Mouse (Mus musculus) ES-E14 (cell line): ENCODE results near the gene Ephx1. TPM values are rescaled to one million over a fixed set of nuclear protein-coding genes. Genes with fewer than 3 reads are reported as not detected.

Experiments used
- DNase-seq: peaks from one replicate; pipeline ENCODE4 v3.0.0-alpha.2; 2013; ENCODE audit warnings: low read depth, low spot score
- H3K27ac ChIP-seq: 2 replicates; pipeline ENCODE4 v1.5.1; 2012; ENCODE audit warnings: low read depth, mild to moderate bottlenecking, low read length, moderate library complexity, mixed read lengths; ENCODE audit not compliant: poor library complexity, insufficient read depth, severe bottlenecking
- H3K36me3 ChIP-seq: 2 replicates; pipeline ENCODE4 v1.6.1; 2012; ENCODE audit warnings: mild to moderate bottlenecking, low read length, moderate library complexity, mixed read lengths; ENCODE audit not compliant: control insufficient read depth, poor library complexity, insufficient read depth, severe bottlenecking
- H3K4me1 ChIP-seq, 2 experiments: fragments of 150-350 bp in 1 of 2; sonication (generic) in 1 of 2; 2 replicates each; pipeline ENCODE4 v1.6.1; 2012; ENCODE audit warnings: low read length in 2 of 2, mild to moderate bottlenecking in 1 of 2, mixed read lengths in 1 of 2; ENCODE audit not compliant: control insufficient read depth in 2 of 2, insufficient read depth in 2 of 2, poor library complexity in 1 of 2
- H3K4me3 ChIP-seq, 2 experiments: fragments of 150-350 bp in 1 of 2; sonication (generic) in 1 of 2; 2 replicates each; pipeline ENCODE4 v1.5.1; 2012; ENCODE audit warnings: low read length in 2 of 2, low read depth in 1 of 2, mild to moderate bottlenecking in 1 of 2, mixed read lengths in 1 of 2; ENCODE audit not compliant: insufficient read depth in 1 of 2, poor library complexity in 1 of 2, severe bottlenecking in 1 of 2
- H3K9ac ChIP-seq: 2 replicates; pipeline ENCODE4 v1.6.1; 2012; ENCODE audit warnings: low read depth, mild to moderate bottlenecking, low read length, mixed read lengths; ENCODE audit not compliant: poor library complexity, insufficient read depth, severe bottlenecking
- H3K9me3 ChIP-seq: fragments of 150-350 bp; sonication (generic); 2 replicates; pipeline ENCODE4 v1.6.1; 2012; ENCODE audit warnings: low read depth, mild to moderate bottlenecking, low read length; ENCODE audit not compliant: control insufficient read depth, insufficient read depth
- CHD2 ChIP-seq: IDR thresholded peaks from 2 replicates; pipeline ENCODE4 v1.6.1; 2014; ENCODE audit warnings: mild to moderate bottlenecking, low read depth, low read length, inconsistent platforms
- HCFC1 ChIP-seq: IDR thresholded peaks from 2 replicates; pipeline ENCODE4 v1.6.1; 2012; ENCODE audit warnings: low read length, inconsistent platforms, borderline replicate concordance; ENCODE audit not compliant: insufficient read depth
- MAFK ChIP-seq: IDR thresholded peaks from 2 replicates; pipeline ENCODE4 v1.6.1; 2014; ENCODE audit warnings: mild to moderate bottlenecking, low read depth, low read length, inconsistent platforms; ENCODE audit not compliant: insufficient read depth
- ZC3H11A ChIP-seq: IDR thresholded peaks from 2 replicates; pipeline ENCODE4 v1.6.1; 2012; ENCODE audit warnings: low read depth, mild to moderate bottlenecking, inconsistent platforms, low read length, borderline replicate concordance
- ZNF384 ChIP-seq: IDR thresholded peaks from 2 replicates; pipeline ENCODE4 v1.6.1; 2012; ENCODE audit warnings: low read depth, low read length, inconsistent platforms
- in situ Hi-C, 2 experiments: fragments of 600-800 bp; cut with MboI; formaldehyde crosslinking; loops; one replicate each; pipeline ENCODE4 v1.15.1; 2025; ENCODE audit warnings: low sequenced_read_pairs in 2 of 2, inconsistent platforms in 1 of 2; ENCODE audit not compliant: unreplicated experiment in 2 of 2
- total RNA-seq: library from RNA; depleted of rRNA; stranded (reverse); fragments of 300-350 nt; gene quantifications from 2 replicates; pipeline ENCODE4 v1.2.3, GENCODE M21; 2012

Ephx1 gene
- total RNA-seq, 1 experiment = 12.5 TPM

DNA sequence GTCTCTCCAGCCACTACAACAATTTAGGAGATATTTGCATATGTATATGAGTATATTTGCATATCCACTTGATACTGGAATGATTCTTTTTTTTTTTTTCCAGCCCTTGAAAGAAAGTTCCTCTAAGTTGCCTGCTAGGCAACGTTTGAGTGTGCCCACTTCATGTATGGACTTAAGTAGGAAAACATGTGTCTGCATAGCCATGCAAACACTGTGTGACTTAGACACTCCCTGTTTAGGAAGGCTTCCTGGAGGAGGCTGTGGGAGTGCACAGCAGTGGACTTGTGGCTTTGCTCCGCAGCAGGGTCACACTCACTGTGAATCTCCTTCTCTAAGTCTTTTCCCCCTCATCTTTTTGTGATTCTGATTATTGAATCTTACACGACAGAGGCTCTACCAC lies 61.9 kb downstream of the Ephx1 start:
- H3K9ac ChIP-seq = no peak overlapping the region
- H3K36me3 ChIP-seq = peaks cover 23% of the 10 kb centered on the region; the same call in 1 of the 2 replicates
- no peaks in the 10 kb centered on the region for H3K9me3 ChIP-seq
- no peak for DNase-seq
- in situ Hi-C loops = no loop called here
- no peak overlapping the region for H3K4me3 ChIP-seq
- no peak for TF ChIP-seq HCFC1
- no peak for TF ChIP-seq CHD2
- TF ChIP-seq MAFK = no peak
- TF ChIP-seq ZNF384 = no peak
- TF ChIP-seq ZC3H11A = no peak
- no peak overlapping the region for H3K27ac ChIP-seq
- H3K4me1 ChIP-seq = peaks cover 1 to 10% of the 10 kb centered on the region in 2 experiments; a peak in 1 of 4 replicates

DNA sequence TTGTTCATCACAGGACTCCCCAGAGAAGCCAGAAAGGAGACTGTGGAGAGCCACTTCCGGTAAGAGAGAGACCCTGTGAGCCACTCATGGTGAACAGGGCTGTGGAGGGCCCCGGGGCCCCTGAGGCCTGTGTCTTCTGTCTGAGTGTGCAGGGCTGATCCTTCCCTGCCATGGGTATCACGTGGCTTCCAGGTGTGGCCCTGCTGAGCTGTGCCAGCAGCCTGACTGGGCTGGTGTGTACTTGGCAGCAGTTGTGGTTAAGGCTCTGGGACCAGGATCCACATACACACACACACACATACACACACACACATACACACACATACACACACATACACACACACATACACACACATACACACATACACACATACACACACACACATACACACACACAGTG lies 62.7 kb downstream of the Ephx1 start:
- Histone ChIP-seq H3K27ac (no peak overlapping the region), H3K9ac (no peak overlapping the region), H3K9me3 (no peaks in the 10 kb centered on the region), H3K4me1 (peaks cover 1 to 12% of the 10 kb centered on the region in 2 experiments; a peak in 1 of 4 replicates), H3K4me3 (no peak overlapping the region), H3K36me3 (peaks cover 24% of the 10 kb centered on the region; the same call in 1 of the 2 replicates)
- in situ Hi-C loops = no loop called here
- TF ChIP-seq ZC3H11A (no peak), ZNF384 (no peak), HCFC1 (no peak), MAFK (no peak), CHD2 (no peak)
- no peak for DNase-seq

DNA sequence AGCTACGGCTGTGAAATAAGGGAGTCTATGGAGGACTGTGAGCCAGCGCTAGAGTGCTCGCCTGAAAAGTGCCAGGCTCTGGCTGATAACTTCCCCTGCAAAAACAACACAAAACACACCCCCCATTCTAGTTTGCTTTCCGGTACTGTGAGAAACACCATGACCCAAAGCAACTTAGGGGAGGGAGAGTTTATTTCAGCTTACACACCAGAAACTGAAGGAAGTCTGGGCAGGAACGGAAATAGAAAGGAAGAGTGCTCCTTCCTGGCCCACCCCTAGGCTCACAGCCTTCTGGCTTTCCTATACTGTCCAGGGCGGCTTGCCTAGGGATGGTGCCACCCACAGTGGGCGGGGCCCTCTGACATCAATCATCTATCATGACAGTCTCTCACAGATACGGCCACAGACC lies 63.7 kb downstream of the Ephx1 start:
- peaks cover 1 to 12% of the 10 kb centered on the region in 2 experiments; a peak in 1 of 4 replicates for H3K4me1 ChIP-seq
- H3K27ac ChIP-seq = no peak overlapping the region
- H3K9me3 ChIP-seq = no peaks in the 10 kb centered on the region
- H3K36me3 ChIP-seq = peaks cover 22% of the 10 kb centered on the region; the same call in 1 of the 2 replicates
- TF ChIP-seq CHD2 (no peak), HCFC1 (no peak), ZNF384 (no peak), ZC3H11A (no peak)
- no peak overlapping the region for H3K9ac ChIP-seq
- DNase-seq = no peak
- no peak overlapping the region for H3K4me3 ChIP-seq
- in situ Hi-C loops = no loop called here

DNA sequence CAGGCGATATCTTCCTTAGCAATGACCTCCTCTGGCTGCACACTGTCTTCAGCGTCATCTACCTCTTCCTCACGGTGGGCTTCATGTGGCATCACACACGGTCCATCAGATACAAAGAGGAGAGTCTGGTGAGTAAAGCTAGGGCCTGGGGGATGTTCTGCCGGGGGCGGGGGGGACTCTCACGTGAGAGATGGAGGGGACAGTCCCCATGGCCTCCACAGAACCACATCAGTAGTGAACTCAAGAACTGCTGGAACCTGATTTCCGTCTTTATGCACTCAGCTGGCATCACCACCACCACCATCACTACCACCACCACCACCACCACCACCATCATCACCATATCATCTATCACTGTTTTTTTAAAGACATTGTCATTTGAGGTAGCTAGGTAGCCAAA lies 64.3 kb downstream of the Ephx1 start:
- no peak overlapping the region for H3K4me3 ChIP-seq
- no peaks in the 10 kb centered on the region for H3K9me3 ChIP-seq
- in situ Hi-C loops = no loop called here
- H3K4me1 ChIP-seq = peaks cover 1 to 12% of the 10 kb centered on the region in 2 experiments; a peak in 1 of 4 replicates
- no peak overlapping the region for H3K9ac ChIP-seq
- no peak overlapping the region for H3K27ac ChIP-seq
- no peak for TF ChIP-seq HCFC1
- TF ChIP-seq ZNF384 = no peak
- no peak for TF ChIP-seq CHD2
- no peak for TF ChIP-seq MAFK
- TF ChIP-seq ZC3H11A = no peak
- peaks cover 22% of the 10 kb centered on the region; the same call in 1 of the 2 replicates for H3K36me3 ChIP-seq
- DNase-seq = no peak

DNA sequence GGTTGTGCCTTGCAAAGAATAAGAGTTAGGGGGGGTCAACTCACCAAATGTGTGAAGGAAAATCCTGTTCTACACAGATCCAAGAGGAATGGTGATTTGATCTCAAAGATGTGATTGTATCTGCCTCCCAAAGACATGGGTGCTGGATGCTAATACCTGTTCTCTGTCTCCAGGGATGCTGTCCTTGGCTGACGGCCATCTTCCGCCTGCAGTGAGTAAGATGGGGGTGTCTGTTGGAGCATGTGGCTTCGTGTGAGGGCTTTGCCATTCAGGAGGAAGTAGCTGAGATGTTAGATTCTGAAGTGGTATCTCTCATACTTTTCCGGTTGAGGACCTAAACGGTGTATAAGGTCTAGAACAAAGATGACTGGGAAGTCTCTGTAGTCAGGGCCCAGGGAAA lies 67.9 kb downstream of the Ephx1 start:
- no peak overlapping the region for H3K9ac ChIP-seq
- peaks cover 1 to 15% of the 10 kb centered on the region in 2 experiments; a peak in 2 of 4 replicates for H3K4me1 ChIP-seq
- no peak overlapping the region for H3K4me3 ChIP-seq
- TF ChIP-seq MAFK (no peak), HCFC1 (no peak), CHD2 (no peak), ZNF384 (no peak), ZC3H11A (no peak)
- H3K27ac ChIP-seq = no peak overlapping the region
- H3K36me3 ChIP-seq = peaks cover 18% of the 10 kb centered on the region; the same call in 1 of the 2 replicates
- no peaks in the 10 kb centered on the region for H3K9me3 ChIP-seq
- in situ Hi-C loops = no loop called here
- DNase-seq = no peak
